Mouse (Mus musculus) spleen, embryonic (tissue): Measurements from ENCODE around the gene Scyl2.

Experiments used
- CTCF ChIA-PET: fragments of 350-600 bp; sonication (Branson Sonifier 250); formaldehyde crosslinking; loops from one replicate; lab custom pipeline; 2022; lab: Charles Lee

Gene Scyl2

DNA sequence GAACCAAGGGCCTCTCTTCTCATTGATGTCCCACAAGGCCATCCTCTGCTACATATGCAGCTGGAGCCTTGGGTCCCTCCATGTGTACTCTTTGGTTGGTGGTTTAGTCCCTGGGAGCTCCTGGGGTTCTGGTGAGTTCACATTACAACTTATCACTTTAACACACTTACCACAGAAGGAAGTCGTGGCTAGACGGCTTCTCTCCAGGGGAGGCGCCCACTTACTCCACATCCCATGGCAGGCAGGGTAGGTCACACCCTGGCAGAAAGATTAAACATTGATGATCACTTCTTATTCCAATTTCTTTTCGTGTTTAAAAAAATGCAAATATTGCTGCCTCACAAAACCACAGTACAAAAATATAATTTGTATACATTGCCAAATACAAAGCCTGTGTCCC, 88.8 kb downstream of the Scyl2 start:
- CTCF ChIA-PET: no interaction called here

DNA sequence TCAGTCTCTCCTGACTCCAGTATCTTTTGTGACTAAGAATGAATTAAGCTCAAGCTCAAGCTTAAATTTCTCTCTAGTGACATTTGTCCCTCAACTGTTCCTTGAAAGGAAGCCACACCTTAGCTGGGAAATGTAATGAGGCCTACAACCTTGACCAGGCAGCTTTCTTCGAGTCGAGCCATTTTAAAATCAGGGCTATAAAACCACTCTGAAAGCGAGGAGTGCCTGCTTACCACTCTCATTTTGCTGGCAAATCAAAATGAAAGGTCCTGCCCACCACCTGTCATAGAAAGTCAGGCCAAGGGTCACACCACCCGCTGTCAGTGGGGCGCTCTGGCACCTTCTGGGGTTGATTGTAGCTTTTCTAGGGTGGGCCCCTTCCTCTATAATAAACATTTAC, 90.2 kb downstream of the Scyl2 start:
- CTCF ChIA-PET: interaction anchor here (0.7 kb wide), 1 partner anchor 127 kb away, joined by 3 read pairs; no protein-coding TSS in a partner anchor

DNA sequence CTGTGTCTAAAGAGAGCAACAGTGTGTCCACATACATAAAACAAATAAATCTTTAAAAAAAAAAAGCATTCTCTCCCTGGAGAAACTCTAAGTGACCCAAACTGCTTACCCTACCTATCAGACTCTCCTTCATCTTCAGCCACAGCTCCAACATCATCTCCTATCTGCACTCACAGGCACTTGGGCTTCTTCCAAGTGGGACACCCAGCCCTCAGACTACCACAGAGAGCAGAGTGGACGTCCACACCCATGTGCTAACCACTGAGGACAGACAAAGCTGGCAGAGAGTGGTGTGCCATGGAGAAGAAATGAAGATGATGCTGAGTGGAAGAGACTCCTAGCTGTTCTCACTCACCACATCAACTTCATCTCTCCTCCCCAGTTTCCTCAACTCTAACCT, 90.6 kb downstream of the Scyl2 start:
- CTCF ChIA-PET: interaction anchor here (0.7 kb wide), 1 partner anchor 127 kb away, joined by 3 read pairs; no protein-coding TSS in a partner anchor

DNA sequence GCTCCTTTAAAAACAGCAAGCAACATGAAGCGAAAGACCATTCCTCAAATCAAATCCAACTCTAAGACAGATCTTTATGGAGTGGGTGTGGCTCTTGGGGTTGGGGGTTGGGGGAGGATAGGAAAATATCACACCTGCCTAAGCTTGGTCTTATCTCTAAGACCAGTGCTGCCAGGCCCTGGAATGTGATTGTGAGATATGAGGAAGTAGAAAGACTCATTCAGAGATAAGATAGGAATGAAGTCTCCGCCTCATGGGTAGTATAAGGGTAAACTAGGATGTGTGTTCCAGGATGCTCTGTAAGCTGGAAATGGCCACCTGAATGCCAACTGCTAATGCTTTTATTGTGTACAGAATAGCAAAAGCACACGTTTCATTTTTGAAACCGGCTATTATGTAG, 91.8 kb downstream of the Scyl2 start:
- CTCF ChIA-PET: interaction anchor here (0.5 kb wide), 1 partner anchor 36 kb away, joined by 3 read pairs; no protein-coding TSS in a partner anchor

DNA sequence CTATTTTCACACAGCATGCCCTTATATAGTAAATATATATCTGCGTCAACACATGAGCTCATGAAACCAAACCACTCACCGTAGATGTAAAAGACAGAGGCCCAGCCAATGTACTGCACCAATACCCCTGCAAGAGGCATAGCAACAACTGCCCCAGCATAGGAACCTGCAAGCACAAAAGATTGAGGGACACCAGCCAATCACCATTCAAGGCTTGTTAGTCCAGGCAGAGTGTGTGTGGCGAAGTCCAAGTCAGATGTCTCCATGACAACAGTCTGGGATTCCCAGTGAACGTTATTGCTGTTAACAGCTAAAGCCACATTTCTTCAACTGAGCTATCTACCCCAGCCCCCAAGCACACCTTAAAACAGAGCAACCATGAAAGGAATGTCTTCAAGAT, 93.3 kb downstream of the Scyl2 start:
- CTCF ChIA-PET: no interaction called here

DNA sequence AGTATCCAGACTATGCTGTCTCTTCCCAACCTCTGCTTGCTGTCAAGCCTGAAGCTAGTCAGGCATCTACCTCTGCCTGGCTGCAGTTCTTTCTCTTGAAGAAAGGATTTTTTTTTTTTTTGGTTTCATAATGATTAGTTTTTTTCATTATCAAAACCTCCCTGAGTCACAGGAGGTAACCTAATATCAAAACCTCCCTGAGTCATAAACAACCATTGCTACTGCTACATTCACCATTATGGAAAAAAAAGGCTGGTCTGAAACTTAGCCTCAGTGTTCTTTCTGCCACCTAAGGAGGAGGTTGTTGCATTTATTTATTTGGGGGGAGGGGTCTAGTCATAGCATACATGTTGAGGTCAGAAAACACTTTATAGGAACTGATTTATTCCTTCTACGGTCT, 96.2 kb downstream of the Scyl2 start:
- CTCF ChIA-PET: no interaction called here
